Mouse (Mus musculus): ENCODE measurements around the gene Exosc8. TPM values are rescaled to one million over a fixed set of nuclear protein-coding genes. Genes with fewer than 3 reads are reported as not detected.

Gene Exosc8
- polyA plus RNA-seq (2012), result 29.7 and 65.2 TPM in 2 replicates

- TF ChIP-seq GATA1 (IDR thresholded peaks at IDR 0.05; ENCODE audit: low read length), result no peak
These were observed at the start of gene Exosc8, which contains the start of gene Alg5 for GRCm38 (mm10) chr3:54735247-54736046. TSS of gene Exosc8 (minus strand) at chr3:54735393. TSS of gene Alg5 (plus strand) at chr3:54735539.

- no peak for TF ChIP-seq GATA1 (IDR thresholded peaks at IDR 0.05; ENCODE audit: low read length)
These were observed 40.9 kb upstream of the Exosc8 start for GRCm38 (mm10) chr3:54775989-54776631.

- no peak for TF ChIP-seq GATA1 (IDR thresholded peaks at IDR 0.05; ENCODE audit: low read length)
These were observed 38.4 kb upstream of the Exosc8 start for GRCm38 (mm10) chr3:54773613-54774012.

- TF ChIP-seq GATA1 (IDR thresholded peaks at IDR 0.05; ENCODE audit: low read length), result no peak
These were observed 34.4 kb upstream of the Exosc8 start for GRCm38 (mm10) chr3:54769349-54770275.

GRCm38 (mm10) chr3:54768592-54768991 is 33.4 kb upstream of the Exosc8 start:
- TF ChIP-seq GATA1 (IDR thresholded peaks at IDR 0.05; ENCODE audit: low read length), result no peak

- no peak for TF ChIP-seq GATA1 (IDR thresholded peaks at IDR 0.05; ENCODE audit: low read length)
These were observed 31.6 kb upstream of the Exosc8 start for GRCm38 (mm10) chr3:54766811-54767210.

- no peak for TF ChIP-seq GATA1 (IDR thresholded peaks at IDR 0.05; ENCODE audit: low read length)
These were observed 30.8 kb upstream of the Exosc8 start for GRCm38 (mm10) chr3:54766034-54766433.

- no peak for TF ChIP-seq GATA1 (IDR thresholded peaks at IDR 0.05; ENCODE audit: low read length)
These were observed 29.2 kb upstream of the Exosc8 start for GRCm38 (mm10) chr3:54764418-54764817.

- TF ChIP-seq GATA1 (IDR thresholded peaks at IDR 0.05; ENCODE audit: low read length), result no peak
These were observed 26.1 kb upstream of the Exosc8 start for GRCm38 (mm10) chr3:54761258-54761657.

- no peak for TF ChIP-seq GATA1 (IDR thresholded peaks at IDR 0.05; ENCODE audit: low read length)
These were observed 25.3 kb upstream of the Exosc8 start for GRCm38 (mm10) chr3:54760321-54761115.

GRCm38 (mm10) chr3:54759211-54759610 is 24.0 kb upstream of the Exosc8 start:
- TF ChIP-seq GATA1 (IDR thresholded peaks at IDR 0.05; ENCODE audit: low read length), result no peak

- TF ChIP-seq GATA1 (IDR thresholded peaks at IDR 0.05; ENCODE audit: low read length), result no peak
These were observed 22.3 kb upstream of the Exosc8 start for GRCm38 (mm10) chr3:54757446-54757845.

- TF ChIP-seq GATA1 (IDR thresholded peaks at IDR 0.05; ENCODE audit: low read length), result no peak
These were observed 20.9 kb upstream of the Exosc8 start for GRCm38 (mm10) chr3:54756058-54756457.

GRCm38 (mm10) chr3:54755145-54756041 is 20.2 kb upstream of the Exosc8 start, which contains the start of gene Smad9:
TSS of gene Smad9 (plus strand) at chr3:54755582.
- TF ChIP-seq GATA1 (IDR thresholded peaks at IDR 0.05; ENCODE audit: low read length), result no peak
